Mouse (Mus musculus) kidney, postnatal 0 days (tissue): ENCODE measurements around the gene Abhd8. TPM values are rescaled to one million over a fixed set of nuclear protein-coding genes. Genes with fewer than 3 reads are reported as not detected.
A peak's percentile ranks its signal among the peaks of the same experiment; 100 is the strongest.

Source experiments
- ATAC-seq: fragments of 200-750 bp; cut with Nextera tagmentation; replicated peaks from 2 replicates; pipeline ENCODE4 v1.8.0; 2017; ENCODE audit warnings: low read depth, moderate number of reproducible peaks, moderate TSS enrichment, moderate library complexity; ENCODE audit not compliant: low FRiP score
- DNase-seq: peaks from one replicate; pipeline ENCODE4 v3.0.0-alpha.2; 2016; ENCODE audit warnings: low spot score
- H3K27ac ChIP-seq: fragments of 300-500 bp; sonication (generic); 2 replicates; pipeline ENCODE4 v1.5.1; 2014; ENCODE audit warnings: mild to moderate bottlenecking
- H3K27me3 ChIP-seq: fragments of 300-500 bp; sonication (generic); 2 replicates; pipeline ENCODE4 v1.6.1; 2014; ENCODE audit warnings: low read length, mixed read lengths; ENCODE audit not compliant: insufficient read depth
- H3K36me3 ChIP-seq: fragments of 300-500 bp; sonication (generic); 2 replicates; pipeline ENCODE4 v1.6.1; 2014; ENCODE audit warnings: low read length, mixed read lengths; ENCODE audit not compliant: insufficient read depth
- H3K4me1 ChIP-seq: fragments of 300-500 bp; sonication (generic); replicated peaks from 2 replicates; pipeline ENCODE4 v1.6.1; 2014; ENCODE audit warnings: antibody characterized with exemption, low read length, mixed read lengths; ENCODE audit not compliant: insufficient read depth
- H3K4me2 ChIP-seq: fragments of 300-500 bp; sonication (generic); 2 replicates; pipeline ENCODE4 v1.6.1; 2014; ENCODE audit warnings: mild to moderate bottlenecking, low read length, moderate library complexity, mixed read lengths
- H3K4me3 ChIP-seq: fragments of 300-500 bp; sonication (generic); replicated peaks from 2 replicates; pipeline ENCODE4 v1.5.1; 2014; ENCODE audit warnings: low read depth, low read length
- H3K9ac ChIP-seq: fragments of 300-500 bp; sonication (generic); 2 replicates; pipeline ENCODE4 v1.6.1; 2014; ENCODE audit warnings: low read depth, low read length
- H3K9me3 ChIP-seq: fragments of 300-500 bp; sonication (generic); replicated peaks from 2 replicates; pipeline ENCODE4 v1.6.1; 2016; ENCODE audit warnings: low read length, inconsistent platforms, mixed read lengths
- CTCF ChIP-seq: IDR thresholded peaks from 2 replicates; pipeline ENCODE4 v1.5.1; 2016; ENCODE audit warnings: antibody characterized with exemption, low read depth, mild to moderate bottlenecking, moderate library complexity
- WGBS: fragments of 180-500 bp; shearing (Covaris S2); extraction: QIAGEN DNeasy Blood & Tissue Kit; methylation state at CpG from one replicate; pipeline ENCODE4 v1.1.7; 2014; 5-methylcytosine and 5-hydroxymethylcytosine counted together
- polyA plus RNA-seq: library from polyadenylated mRNA; unstranded; fragments of >200 nt; fragmentation: Nextera tagmentation; extraction: Ambion mirVana; gene quantifications from 2 replicates; pipeline ENCODE4 v1.2.1, GENCODE M21; 2015

Gene Abhd8
- polyA plus RNA-seq, 1 experiment from 2014 or later, result 38.3 TPM

GRCm38 (mm10) chr8:71457659-71458270, 5.7 kb downstream of the Abhd8 start:
- DNase-seq, result no peak
- TF ChIP-seq CTCF, result no peak
- no peak for ATAC-seq
- 0 out of 2 replicates have a peak, but pooled peaks cover 3% of the 10 kb centered on the region for H3K4me1 ChIP-seq
- no peak overlapping the region for H3K9ac ChIP-seq
- no peaks in the 10 kb centered on the region for H3K9me3 ChIP-seq
- peaks cover 10% of the 10 kb centered on the region; the same call in 1 of the 2 replicates for H3K36me3 ChIP-seq
- WGBS, result 84% methylated on average over 20 of the region's 20 CpGs
- H3K4me3 ChIP-seq, result no peak overlapping the region
- H3K27ac ChIP-seq, result no peak overlapping the region
- H3K4me2 ChIP-seq, result no peak overlapping the region
- H3K27me3 ChIP-seq, result no peaks in the 10 kb centered on the region

- Histone ChIP-seq H3K27ac (no peak overlapping the region), H3K9me3 (no peaks in the 10 kb centered on the region), H3K4me2 (no peak overlapping the region), H3K36me3 (peaks cover 10% of the 10 kb centered on the region; the same call in 1 of the 2 replicates), H3K9ac (no peak overlapping the region), H3K4me1 (no peaks in the 10 kb centered on the region), H3K27me3 (no peaks in the 10 kb centered on the region), H3K4me3 (no peak overlapping the region)
- TF ChIP-seq CTCF, result no peak
- no peak for DNase-seq
- 0 out of 2 replicates have a peak, but pooled peaks have one; percentile 27 for ATAC-seq
- 52% methylated on average over 22 of the region's 22 CpGs for WGBS
Measured at GRCm38 (mm10) chr8:71456906-71457305, 6.5 kb downstream of the Abhd8 start.

- no peak overlapping the region for H3K27ac ChIP-seq
- 76% methylated on average over 8 of the region's 8 CpGs for WGBS
- H3K4me3 ChIP-seq, result no peak overlapping the region
- H3K9me3 ChIP-seq, result no peaks in the 10 kb centered on the region
- H3K9ac ChIP-seq, result no peak overlapping the region
- DNase-seq, result no peak
- no peak overlapping the region for H3K4me2 ChIP-seq
- TF ChIP-seq CTCF, result no peak
- ATAC-seq, result no peak
- H3K27me3 ChIP-seq, result no peaks in the 10 kb centered on the region
- no peaks in the 10 kb centered on the region for H3K36me3 ChIP-seq
- no peaks in the 10 kb centered on the region for H3K4me1 ChIP-seq
Measured at GRCm38 (mm10) chr8:71454668-71455067, 8.8 kb downstream of the Abhd8 start.

GRCm38 (mm10) chr8:71452669-71453068, 10.8 kb downstream of the Abhd8 start:
- no peak for DNase-seq
- ATAC-seq, result no peak
- H3K4me3 ChIP-seq, result no peak overlapping the region
- 82% methylated on average over 2 of the region's 2 CpGs for WGBS
- no peaks in the 10 kb centered on the region for H3K36me3 ChIP-seq
- no peak for TF ChIP-seq CTCF
- H3K4me2 ChIP-seq, result no peak overlapping the region
- H3K9ac ChIP-seq, result no peak overlapping the region
- no peaks in the 10 kb centered on the region for H3K9me3 ChIP-seq
- no peaks in the 10 kb centered on the region for H3K27me3 ChIP-seq
- H3K4me1 ChIP-seq, result no peaks in the 10 kb centered on the region
- no peak overlapping the region for H3K27ac ChIP-seq

- Histone ChIP-seq H3K27me3 (no peaks in the 10 kb centered on the region), H3K4me1 (no peaks in the 10 kb centered on the region), H3K4me2 (no peak overlapping the region), H3K27ac (no peak overlapping the region), H3K4me3 (no peak overlapping the region), H3K9ac (no peak overlapping the region), H3K9me3 (no peaks in the 10 kb centered on the region), H3K36me3 (no peaks in the 10 kb centered on the region)
- no peak for TF ChIP-seq CTCF
- 40% methylated on average over 11 of the region's 11 CpGs for WGBS
- DNase-seq, result no peak
- no peak for ATAC-seq
Measured at GRCm38 (mm10) chr8:71451777-71452176, 11.7 kb downstream of the Abhd8 start.

- 65% methylated on average over 4 of the region's 4 CpGs for WGBS
- no peak for ATAC-seq
- H3K27ac ChIP-seq, result no peak overlapping the region
Measured at GRCm38 (mm10) chr8:71451337-71451736, 12.1 kb downstream of the Abhd8 start.

GRCm38 (mm10) chr8:71445096-71445495, 18.4 kb downstream of the Abhd8 start:
- TF ChIP-seq CTCF, result no peak
- H3K9ac ChIP-seq, result no peak overlapping the region
- H3K4me3 ChIP-seq, result no peak overlapping the region
- no peaks in the 10 kb centered on the region for H3K27me3 ChIP-seq
- no peaks in the 10 kb centered on the region for H3K9me3 ChIP-seq
- ATAC-seq (no peak), DNase-seq (no peak)
- no peak overlapping the region for H3K4me2 ChIP-seq
- H3K36me3 ChIP-seq, result no peaks in the 10 kb centered on the region
- no peak overlapping the region for H3K27ac ChIP-seq
- no peaks in the 10 kb centered on the region for H3K4me1 ChIP-seq
- 76% methylated on average over 7 of the region's 7 CpGs for WGBS

More at GRCm38 (mm10) chr8:71451337-71451736, 12.1 kb downstream of the Abhd8 start:
- no peak for TF ChIP-seq CTCF
- no peaks in the 10 kb centered on the region for H3K9me3 ChIP-seq
- no peak for DNase-seq
- H3K36me3 ChIP-seq, result no peaks in the 10 kb centered on the region
- no peak overlapping the region for H3K4me3 ChIP-seq
- H3K9ac ChIP-seq, result no peak overlapping the region
- H3K4me2 ChIP-seq, result no peak overlapping the region
- H3K27me3 ChIP-seq, result no peaks in the 10 kb centered on the region
- no peaks in the 10 kb centered on the region for H3K4me1 ChIP-seq
